Mouse (Mus musculus) kidney, embryonic 15.5 days (tissue): ENCODE results near the gene Oasl1. TPM values are rescaled to one million over a fixed set of nuclear protein-coding genes. Genes with fewer than 3 reads are reported as not detected.
"Not testable (repeated sequence)": the region's sequence is repeated elsewhere in the genome, so short reads cannot be mapped to it uniquely, and the experiment has no call there.

Source experiments
- ATAC-seq: fragments of 200-750 bp; cut with Nextera tagmentation; replicated peaks from 2 replicates; pipeline ENCODE4 v1.8.0; 2017; ENCODE audit warnings: moderate TSS enrichment; ENCODE audit not compliant: low FRiP score
- H3K27ac ChIP-seq: fragments of 300-500 bp; sonication (generic); 2 replicates; pipeline ENCODE4 v1.5.1; 2015; ENCODE audit warnings: mild to moderate bottlenecking, inconsistent platforms
- H3K27me3 ChIP-seq: fragments of 300-500 bp; sonication (generic); 2 replicates; pipeline ENCODE4 v1.6.1; 2015; ENCODE audit warnings: inconsistent platforms
- H3K36me3 ChIP-seq: fragments of 300-500 bp; sonication (generic); 2 replicates; pipeline ENCODE4 v1.6.1; 2015; ENCODE audit warnings: inconsistent platforms
- H3K4me1 ChIP-seq: fragments of 300-500 bp; sonication (generic); 2 replicates; pipeline ENCODE4 v1.6.1; 2015; ENCODE audit warnings: inconsistent platforms
- H3K4me2 ChIP-seq: fragments of 300-500 bp; sonication (generic); 2 replicates; pipeline ENCODE4 v1.6.1; 2015; ENCODE audit warnings: moderate library complexity, mild to moderate bottlenecking, inconsistent platforms
- H3K4me3 ChIP-seq: fragments of 300-500 bp; sonication (generic); replicated peaks from 2 replicates; pipeline ENCODE4 v1.5.1; 2015; ENCODE audit warnings: mild to moderate bottlenecking, inconsistent platforms
- H3K9ac ChIP-seq: fragments of 300-500 bp; sonication (generic); 2 replicates; pipeline ENCODE4 v1.6.1; 2015; ENCODE audit warnings: mild to moderate bottlenecking, inconsistent platforms
- H3K9me3 ChIP-seq: fragments of 300-500 bp; sonication (generic); replicated peaks from 2 replicates; pipeline ENCODE4 v1.6.1; 2016; ENCODE audit warnings: inconsistent platforms
- WGBS: fragments of 180-500 bp; shearing (Covaris S2); methylation state at CpG from one replicate; pipeline ENCODE4 v1.1.7; 2015; ENCODE audit warnings: mixed read lengths; 5-methylcytosine and 5-hydroxymethylcytosine counted together
- polyA plus RNA-seq: library from polyadenylated mRNA; unstranded; fragments of >200 nt; fragmentation: Nextera tagmentation; extraction: Ambion mirVana; gene quantifications from 2 replicates; pipeline ENCODE4 v1.2.1, GENCODE M21; 2015

The Oasl1 gene
- 1.6 and 2.0 TPM in 2 replicates for polyA plus RNA-seq

DNA sequence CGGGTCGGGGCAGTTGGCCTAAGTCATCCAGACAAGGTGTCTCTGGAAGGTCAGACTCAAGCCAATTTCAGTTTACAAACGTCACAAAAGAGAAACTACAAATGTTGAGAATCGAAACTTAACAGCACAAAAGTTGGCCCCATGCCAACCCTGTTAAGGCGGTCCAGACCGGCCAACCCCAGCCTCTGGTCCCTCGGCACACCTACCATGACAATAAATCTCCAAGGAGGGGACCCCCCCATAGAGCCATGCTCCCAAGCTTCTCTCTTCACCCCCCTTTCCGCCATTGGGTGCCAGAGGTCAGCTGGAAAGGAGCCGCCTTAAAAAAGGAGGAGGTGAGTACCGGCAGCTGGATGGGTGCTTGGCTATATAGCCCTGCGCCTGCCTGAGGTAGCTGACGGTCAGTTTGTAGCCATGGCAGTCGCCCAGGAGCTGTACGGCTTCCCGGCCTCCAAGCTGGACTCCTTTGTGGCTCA lies at the start of gene Oasl1:
Oasl1 (plus strand) TSS at position 243 of the 476 bp plus-strand sequence.
- Histone ChIP-seq H3K4me2 (peak within 1 kb of the TSS; percentile 60), H3K4me3 (peak within 1 kb of the TSS; percentile 39), H3K27ac (0 out of 2 replicates have a peak within 1 kb of the TSS, but pooled peaks have one; percentile 24), H3K4me1 (peaks cover 32% of the 10 kb centered on the region), H3K36me3 (no peaks in the 10 kb centered on the region), H3K9me3 (no peaks in the 10 kb centered on the region), H3K27me3 (no peaks in the 10 kb centered on the region), H3K9ac (no peak within 1 kb of the TSS)
- WGBS: 21% methylated on average over 15 of the region's 15 CpGs
- peak; percentile 47 for ATAC-seq

DNA sequence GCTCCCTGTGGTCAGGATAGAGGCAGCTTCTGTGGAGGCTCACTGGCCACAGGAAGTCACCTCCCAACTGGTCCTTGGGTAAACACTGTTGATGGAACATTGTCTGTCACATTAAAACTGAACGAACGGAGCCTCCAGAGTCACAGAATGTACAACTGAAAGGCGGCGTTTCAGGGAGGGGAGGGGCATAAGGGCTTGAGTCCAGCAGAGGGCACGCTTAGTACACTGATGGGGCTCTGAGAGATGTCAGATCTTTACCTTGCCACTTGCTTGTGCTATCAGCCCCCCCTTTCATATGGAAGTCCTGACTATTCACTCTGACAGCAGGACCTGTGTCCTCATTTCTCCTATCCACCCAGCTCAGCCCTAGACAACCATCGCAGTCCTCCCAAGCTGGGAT lies 47.2 kb upstream of the Oasl1 start:
- Histone ChIP-seq H3K9ac (no peak overlapping the region), H3K4me2 (peak overlapping the region; percentile 19; the same call in 1 of the 2 replicates), H3K4me3 (no peak overlapping the region), H3K27ac (no peak overlapping the region), H3K36me3 (no peaks in the 10 kb centered on the region), H3K9me3 (no peaks in the 10 kb centered on the region), H3K4me1 (peaks cover 26% of the 10 kb centered on the region), H3K27me3 (no peaks in the 10 kb centered on the region; the same call in 1 of the 2 replicates)
- 36% methylated on average over 6 of the region's 6 CpGs for WGBS
- no peak for ATAC-seq

DNA sequence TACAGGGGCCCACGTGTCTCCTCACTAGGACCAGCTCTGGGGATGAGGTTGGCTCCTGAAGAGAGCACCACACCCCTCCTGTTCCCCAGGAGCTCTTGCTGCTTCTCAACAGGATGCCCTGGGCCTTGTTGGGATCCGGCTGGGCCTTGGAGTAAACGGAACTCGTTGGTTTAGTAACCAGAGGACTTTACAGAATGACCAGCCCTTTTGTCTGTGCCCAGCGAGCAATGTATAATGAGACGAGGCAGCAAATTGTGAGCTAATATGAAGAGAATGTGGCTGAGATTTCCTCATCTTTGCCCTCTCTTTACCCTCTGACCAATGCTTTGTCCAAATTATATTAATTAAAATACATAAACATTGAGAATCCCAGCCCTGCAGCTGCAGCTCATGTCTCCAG lies 46.7 kb upstream of the Oasl1 start:
- Histone ChIP-seq H3K4me1 (peaks cover 26% of the 10 kb centered on the region), H3K9ac (no peak overlapping the region), H3K27me3 (no peaks in the 10 kb centered on the region; the same call in 1 of the 2 replicates), H3K27ac (no peak overlapping the region), H3K9me3 (no peaks in the 10 kb centered on the region), H3K4me2 (no peak overlapping the region), H3K4me3 (no peak overlapping the region), H3K36me3 (no peaks in the 10 kb centered on the region)
- WGBS: 47% methylated on average over 6 of the region's 6 CpGs
- ATAC-seq: no peak

GRCm38 (mm10) chr5:114877487-114877886 lies 45.6 kb upstream of the Oasl1 start:
- Histone ChIP-seq H3K9me3 (no peaks in the 10 kb centered on the region), H3K27me3 (no peaks in the 10 kb centered on the region; the same call in 1 of the 2 replicates)
- WGBS: 64% methylated on average over 7 of the region's 7 CpGs

GRCm38 (mm10) chr5:114879399-114879798 lies 43.6 kb upstream of the Oasl1 start:
- Histone ChIP-seq H3K4me3 (no peak overlapping the region), H3K27me3 (no peaks in the 10 kb centered on the region; the same call in 1 of the 2 replicates), H3K4me1 (peaks cover 26% of the 10 kb centered on the region), H3K4me2 (no peak overlapping the region), H3K36me3 (no peaks in the 10 kb centered on the region), H3K9ac (no peak overlapping the region), H3K27ac (no peak overlapping the region), H3K9me3 (no peaks in the 10 kb centered on the region)
- 52% methylated on average over 13 of the region's 13 CpGs for WGBS
- ATAC-seq: no peak

More at GRCm38 (mm10) chr5:114877487-114877886, 45.6 kb upstream of the Oasl1 start:
- Histone ChIP-seq H3K4me1 (peaks cover 26% of the 10 kb centered on the region), H3K4me2 (no peak overlapping the region), H3K4me3 (no peak overlapping the region), H3K36me3 (no peaks in the 10 kb centered on the region), H3K9ac (no peak overlapping the region), H3K27ac (no peak overlapping the region)
- ATAC-seq: no peak

DNA sequence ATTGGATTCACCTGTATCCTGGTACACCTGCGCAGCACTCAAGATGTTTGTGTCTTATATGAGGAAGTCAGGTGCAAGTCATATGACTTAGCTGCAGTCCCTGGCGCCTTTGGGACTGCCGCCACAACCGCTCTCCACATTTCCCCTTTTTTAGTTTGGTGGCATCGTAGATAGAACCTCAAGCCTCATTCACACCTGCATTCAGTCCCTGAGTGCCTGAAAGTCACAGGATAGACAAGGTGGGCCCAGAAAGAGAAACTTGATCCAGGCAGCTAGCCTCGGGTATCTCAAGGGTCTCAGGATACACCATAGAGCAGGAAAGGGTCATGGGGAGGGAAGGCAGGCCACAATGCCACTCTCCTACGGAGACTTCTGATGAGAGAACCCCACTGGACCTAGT lies 40.7 kb upstream of the Oasl1 start:
- not testable (repeated sequence) for H3K4me2 ChIP-seq, H3K36me3 ChIP-seq, H3K9ac ChIP-seq, H3K27me3 ChIP-seq, H3K4me1 ChIP-seq, H3K27ac ChIP-seq, H3K9me3 ChIP-seq, ATAC-seq, H3K4me3 ChIP-seq
- WGBS: 81% methylated on average over 6 of the region's 7 CpGs

DNA sequence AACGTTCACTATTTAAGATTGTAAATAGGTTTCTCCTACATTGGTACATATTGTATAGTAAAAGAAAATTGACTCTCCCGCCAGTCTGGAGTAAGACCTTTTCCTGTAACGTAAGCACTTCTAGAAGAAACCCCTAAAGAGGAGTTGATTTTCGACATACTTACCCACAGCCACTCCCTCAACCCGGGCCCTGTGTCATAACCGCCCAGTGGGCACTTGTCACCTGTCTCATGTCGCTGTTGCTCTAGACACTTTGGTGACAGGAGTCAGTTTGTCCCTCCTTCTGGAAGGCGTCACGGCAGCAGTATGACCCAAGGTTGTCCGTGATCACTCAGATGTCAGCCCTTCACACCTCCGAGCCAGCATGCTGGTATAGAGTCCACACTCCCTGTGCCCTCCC lies 40.0 kb upstream of the Oasl1 start:
- H3K9me3 ChIP-seq: no peaks in the 10 kb centered on the region
- H3K27ac ChIP-seq: no peak overlapping the region
- H3K36me3 ChIP-seq: no peaks in the 10 kb centered on the region
- no peak for ATAC-seq
- no peak overlapping the region for H3K9ac ChIP-seq
- H3K4me1 ChIP-seq: 0 out of 2 replicates have a peak, but pooled peaks cover 7% of the 10 kb centered on the region
- WGBS: 74% methylated on average over 11 of the region's 11 CpGs
- H3K27me3 ChIP-seq: no peaks in the 10 kb centered on the region
- no peak overlapping the region for H3K4me3 ChIP-seq
- H3K4me2 ChIP-seq: no peak overlapping the region

DNA sequence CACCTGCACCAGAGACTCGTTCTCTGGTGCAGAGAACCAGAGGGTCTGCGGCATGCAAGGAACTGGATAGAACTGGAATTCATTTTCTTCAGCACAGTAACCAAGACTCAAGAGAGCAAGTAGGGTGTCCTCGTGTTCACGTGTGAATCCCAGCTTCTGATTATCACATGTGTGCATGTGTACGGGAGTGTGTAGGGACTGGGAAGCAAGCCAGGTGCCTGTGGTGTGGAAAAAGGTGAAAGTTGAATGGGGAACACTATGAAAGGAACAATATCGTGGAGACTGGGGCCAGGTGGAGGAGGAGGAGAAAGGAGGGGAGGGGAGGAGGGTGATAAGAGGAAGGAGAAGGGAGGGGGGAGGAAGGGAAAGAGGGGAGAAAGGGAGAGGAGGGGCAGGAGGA lies 36.2 kb upstream of the Oasl1 start:
- H3K4me3 ChIP-seq: no peak overlapping the region

DNA sequence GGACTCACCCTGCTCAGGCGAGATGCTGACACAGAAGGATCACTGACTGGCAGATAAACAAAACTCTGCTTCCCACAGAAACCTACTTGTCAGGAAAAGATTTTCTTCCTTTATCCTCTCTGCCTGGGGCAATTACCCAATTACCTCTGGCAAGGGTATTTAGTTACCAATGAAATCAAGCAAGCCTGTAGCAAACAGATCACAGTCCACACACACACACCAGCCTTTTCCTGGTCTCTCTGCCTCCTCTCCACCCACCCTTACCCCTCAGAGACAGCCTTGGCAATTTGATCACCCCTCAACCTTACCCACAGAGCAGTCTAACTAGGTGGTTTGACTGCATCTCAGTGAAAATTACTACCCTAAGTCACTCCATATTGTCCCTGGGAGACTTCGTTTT lies 34.0 kb upstream of the Oasl1 start:
- 79% methylated on average over 2 of the region's 2 CpGs for WGBS
- no peaks in the 10 kb centered on the region for H3K36me3 ChIP-seq
- no peak overlapping the region for H3K4me3 ChIP-seq
- H3K4me1 ChIP-seq: no peaks in the 10 kb centered on the region
- no peaks in the 10 kb centered on the region for H3K27me3 ChIP-seq
- no peak for ATAC-seq
- no peak overlapping the region for H3K9ac ChIP-seq
- H3K27ac ChIP-seq: no peak overlapping the region
- no peak overlapping the region for H3K4me2 ChIP-seq
- H3K9me3 ChIP-seq: no peaks in the 10 kb centered on the region

More for the DNA sequence above, 36.2 kb upstream of the Oasl1 start:
- Histone ChIP-seq H3K9me3 (no peaks in the 10 kb centered on the region), H3K9ac (no peak overlapping the region), H3K4me2 (no peak overlapping the region), H3K4me1 (no peaks in the 10 kb centered on the region), H3K27me3 (no peaks in the 10 kb centered on the region), H3K36me3 (no peaks in the 10 kb centered on the region), H3K27ac (no peak overlapping the region)
- no peak for ATAC-seq
- 81% methylated on average over 6 of the region's 6 CpGs for WGBS

DNA sequence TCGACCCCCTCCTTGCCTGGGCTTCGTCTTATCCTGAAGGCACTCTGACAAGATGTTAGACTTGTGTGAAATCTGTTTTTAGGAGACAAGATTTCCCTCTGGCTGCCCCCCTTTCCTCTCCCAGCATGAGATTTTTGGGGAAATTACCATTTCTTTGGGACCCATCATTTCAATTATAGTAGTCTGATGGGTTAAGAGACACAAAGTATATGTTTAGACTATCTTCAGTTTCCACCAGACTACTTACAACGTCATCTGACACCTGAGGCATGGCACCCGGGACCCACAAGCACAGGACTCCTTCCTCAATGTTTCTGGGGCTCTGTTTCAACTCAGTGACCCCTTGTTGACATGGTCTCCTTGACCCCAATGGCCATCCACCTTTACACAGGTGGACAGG lies 27.5 kb upstream of the Oasl1 start:
- H3K9me3 ChIP-seq: no peaks in the 10 kb centered on the region
- no peaks in the 10 kb centered on the region for H3K36me3 ChIP-seq
- H3K4me1 ChIP-seq: peaks cover 14% of the 10 kb centered on the region
- 78% methylated on average over 4 of the region's 4 CpGs for WGBS
- ATAC-seq: no peak
- no peaks in the 10 kb centered on the region for H3K27me3 ChIP-seq
- no peak overlapping the region for H3K9ac ChIP-seq
- H3K4me2 ChIP-seq: no peak overlapping the region
- no peak overlapping the region for H3K4me3 ChIP-seq
- H3K27ac ChIP-seq: no peak overlapping the region

DNA sequence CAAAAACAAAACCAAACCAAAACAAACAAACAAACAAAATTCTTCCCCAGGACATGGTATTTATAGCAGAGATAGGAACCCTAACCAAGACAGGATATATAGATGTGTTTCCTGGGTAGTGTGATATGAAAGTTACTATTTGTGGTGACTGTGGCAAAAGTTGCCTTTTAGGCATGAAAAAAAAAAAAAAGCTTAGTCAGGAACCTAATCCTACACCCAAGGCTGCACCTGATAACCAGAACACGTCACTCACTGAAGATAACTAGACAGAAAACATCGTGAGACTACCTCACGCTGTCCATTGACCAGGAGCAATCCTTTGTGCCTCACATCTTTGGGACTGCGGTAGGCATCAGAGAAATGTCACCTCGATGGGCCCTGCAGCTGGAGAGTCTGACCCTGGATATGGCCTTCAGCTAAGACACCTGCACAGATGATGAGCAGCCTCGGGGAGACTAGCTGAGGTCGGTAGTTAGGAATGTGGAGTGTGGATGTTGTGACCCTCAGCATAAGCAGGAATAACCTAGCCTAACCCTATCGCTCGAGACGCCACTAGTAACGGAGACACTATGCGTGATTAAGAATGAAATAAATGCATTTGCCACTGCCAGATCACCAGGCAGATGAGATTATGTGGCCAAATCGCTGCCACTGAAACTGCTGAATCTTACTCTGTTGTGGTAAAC lies 26.2 kb upstream of the Oasl1 start, which contains the start of gene Oasl2:
Oasl2 (plus strand) TSS at position 249 of the 686 bp plus-strand sequence.
- H3K27ac ChIP-seq: 0 out of 2 replicates have a peak within 1 kb of the TSS, but pooled peaks have one; percentile 22
- no peaks in the 10 kb centered on the region for H3K36me3 ChIP-seq
- no peaks in the 10 kb centered on the region; the same call in 1 of the 2 replicates for H3K27me3 ChIP-seq
- H3K4me1 ChIP-seq: peaks cover 14% of the 10 kb centered on the region
- WGBS: 63% methylated on average over 13 of the region's 13 CpGs
- H3K4me3 ChIP-seq: peak within 1 kb of the TSS; percentile 24
- peak within 1 kb of the TSS; percentile 50 for H3K4me2 ChIP-seq
- no peak for ATAC-seq
- peak within 1 kb of the TSS; percentile 31; the same call in 1 of the 2 replicates for H3K9ac ChIP-seq
- H3K9me3 ChIP-seq: no peaks in the 10 kb centered on the region

DNA sequence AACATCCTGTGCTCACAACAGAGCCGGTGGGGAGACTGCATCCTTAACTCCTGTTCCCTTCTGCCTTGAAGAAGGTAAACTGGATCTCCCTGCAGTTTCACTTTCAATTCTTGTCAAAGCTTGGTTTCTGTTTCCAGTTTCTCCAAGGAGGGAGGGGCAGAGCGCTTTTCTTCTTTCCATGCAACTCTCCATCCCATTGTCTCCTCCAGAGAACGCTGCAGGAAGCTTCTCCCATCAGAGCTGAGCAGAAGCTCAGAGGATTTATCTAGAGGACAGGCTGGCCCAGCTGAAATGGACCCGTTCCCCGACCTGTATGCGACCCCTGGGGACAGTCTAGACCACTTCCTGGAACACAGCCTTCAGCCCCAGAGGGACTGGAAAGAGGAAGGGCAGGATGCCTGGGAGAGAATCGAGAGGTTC lies 25.7 kb upstream of the Oasl1 start:
- Histone ChIP-seq H3K9ac (peak overlapping the region; percentile 31; the same call in 1 of the 2 replicates), H3K27ac (0 out of 2 replicates have a peak overlapping the region, but pooled peaks have one; percentile 22), H3K9me3 (no peaks in the 10 kb centered on the region), H3K4me1 (peaks cover 14% of the 10 kb centered on the region), H3K4me2 (peak overlapping the region; percentile 50), H3K27me3 (no peaks in the 10 kb centered on the region; the same call in 1 of the 2 replicates), H3K4me3 (peak overlapping the region; percentile 24), H3K36me3 (no peaks in the 10 kb centered on the region)
- no peak for ATAC-seq
- WGBS: 10% methylated on average over 7 of the region's 7 CpGs
